Mouse (Mus musculus) 416B (cell line): ENCODE measurements around the gene Yod1.

ENCODE experiments used
- DNase-seq: peaks from one replicate; pipeline ENCODE4 v3.0.0; 2011; ENCODE audit warnings: low read depth

The Yod1 gene

GRCm38 (mm10) chr1:130770487-130770886 lies 53.4 kb downstream of the Yod1 start:
- DNase-seq: no peak

GRCm38 (mm10) chr1:130770981-130771494 lies 53.9 kb downstream of the Yod1 start:
- DNase-seq: no peak
